Mouse (Mus musculus) retina, postnatal 1 day (tissue): ENCODE results near the gene Gm6525.
A peak's percentile ranks its signal among the peaks of the same experiment; 100 is the strongest.

Experiments
- DNase-seq: peaks from one replicate; pipeline ENCODE4 v3.0.0-alpha.2; 2012

The Gm6525 gene

DNA sequence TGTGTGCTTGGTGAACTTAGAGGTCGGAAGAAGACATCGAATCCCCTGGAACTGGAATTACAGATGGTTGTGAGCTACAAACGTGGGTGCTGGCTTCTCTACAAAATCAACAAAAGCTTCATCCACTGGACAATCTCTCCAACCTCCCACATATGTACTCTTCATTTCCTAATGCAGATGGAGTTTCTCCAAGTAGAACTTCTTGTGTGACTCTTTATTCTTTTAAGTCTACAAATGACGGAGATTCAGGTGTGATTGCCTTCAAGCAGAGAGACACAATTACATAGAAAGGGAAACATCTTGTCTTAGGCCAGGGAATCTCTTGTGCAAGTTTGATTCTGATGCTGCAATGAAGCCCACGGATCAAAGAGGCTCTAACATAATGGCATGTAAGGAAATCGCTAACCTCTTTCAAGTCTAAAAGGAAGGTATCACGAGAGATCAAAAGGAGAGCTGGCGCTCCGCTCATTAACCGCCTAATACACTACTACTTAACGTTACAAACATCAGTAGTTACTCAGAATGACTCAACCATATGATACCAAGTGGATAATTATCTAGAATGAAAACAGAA lies at the start of gene Gm6525:
Gene Gm6525 (plus strand): TSS at position 524 of the 574 bp plus-strand sequence.
- no peak for DNase-seq

DNA sequence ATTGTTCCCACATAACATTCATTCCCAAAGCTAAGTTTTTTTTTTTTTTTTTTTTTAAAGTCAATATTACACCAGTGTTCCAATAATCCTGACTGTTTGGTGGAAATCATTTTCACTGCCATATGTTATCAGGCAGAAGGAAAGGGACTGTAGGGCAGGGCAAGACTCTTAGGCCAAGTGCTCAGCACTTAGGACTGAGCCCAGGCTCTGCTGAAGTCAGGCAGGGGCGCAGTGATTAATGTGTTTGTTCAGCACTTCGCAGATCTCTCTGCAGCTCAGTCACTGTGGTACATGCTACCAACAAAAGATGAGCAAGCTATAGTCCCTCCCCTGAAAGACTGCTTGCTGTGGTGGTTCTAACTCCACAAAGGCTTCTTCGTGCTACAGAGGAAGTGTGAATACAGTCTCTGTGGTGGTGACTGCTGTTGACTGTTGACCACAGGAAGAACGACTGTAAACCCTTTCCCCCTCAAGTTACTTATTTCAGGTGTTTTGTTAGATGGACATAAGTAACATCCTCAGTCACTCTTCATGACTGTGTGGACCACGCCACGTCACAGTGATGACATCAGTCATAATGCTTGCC lies 48.1 kb upstream of the Gm6525 start:
- DNase-seq, result no peak

DNA sequence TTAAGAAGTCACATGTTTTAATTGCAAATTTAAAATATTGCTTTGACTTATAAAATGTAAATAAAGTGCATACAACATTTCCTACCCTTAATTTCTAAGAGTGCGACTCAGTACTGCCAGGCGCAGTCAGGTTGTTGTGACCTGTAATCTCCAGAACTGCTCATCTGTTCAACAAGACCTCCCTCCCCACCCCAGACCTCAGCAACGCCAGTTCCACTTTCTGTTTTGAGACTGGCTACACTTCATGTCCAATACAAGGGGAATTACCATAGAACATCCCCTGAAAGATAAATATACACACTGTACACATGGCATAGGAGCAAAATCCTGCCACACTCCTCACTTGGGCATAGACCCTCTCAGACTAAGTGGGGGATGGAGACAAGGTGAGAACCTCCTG lies 47.2 kb upstream of the Gm6525 start:
- DNase-seq, result no peak

DNA sequence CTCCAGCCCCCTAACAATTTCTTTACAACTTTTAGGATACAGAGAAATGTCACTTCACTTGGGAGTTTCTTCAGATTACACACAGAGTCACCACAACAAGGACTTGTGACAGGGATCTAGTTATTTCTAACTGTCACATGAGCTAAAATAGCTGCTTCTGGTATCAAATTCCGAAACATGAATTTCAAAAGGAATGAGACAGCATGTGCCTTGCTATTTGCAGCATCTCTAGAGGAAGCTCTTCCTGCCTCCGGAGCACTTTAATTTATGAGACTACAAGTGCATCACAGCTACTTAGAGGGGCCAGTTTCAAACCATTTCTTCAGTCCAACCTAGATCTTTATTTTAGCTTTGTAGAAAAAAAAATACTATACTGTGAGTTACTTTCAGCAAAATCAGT lies 46.5 kb upstream of the Gm6525 start:
- no peak for DNase-seq

DNA sequence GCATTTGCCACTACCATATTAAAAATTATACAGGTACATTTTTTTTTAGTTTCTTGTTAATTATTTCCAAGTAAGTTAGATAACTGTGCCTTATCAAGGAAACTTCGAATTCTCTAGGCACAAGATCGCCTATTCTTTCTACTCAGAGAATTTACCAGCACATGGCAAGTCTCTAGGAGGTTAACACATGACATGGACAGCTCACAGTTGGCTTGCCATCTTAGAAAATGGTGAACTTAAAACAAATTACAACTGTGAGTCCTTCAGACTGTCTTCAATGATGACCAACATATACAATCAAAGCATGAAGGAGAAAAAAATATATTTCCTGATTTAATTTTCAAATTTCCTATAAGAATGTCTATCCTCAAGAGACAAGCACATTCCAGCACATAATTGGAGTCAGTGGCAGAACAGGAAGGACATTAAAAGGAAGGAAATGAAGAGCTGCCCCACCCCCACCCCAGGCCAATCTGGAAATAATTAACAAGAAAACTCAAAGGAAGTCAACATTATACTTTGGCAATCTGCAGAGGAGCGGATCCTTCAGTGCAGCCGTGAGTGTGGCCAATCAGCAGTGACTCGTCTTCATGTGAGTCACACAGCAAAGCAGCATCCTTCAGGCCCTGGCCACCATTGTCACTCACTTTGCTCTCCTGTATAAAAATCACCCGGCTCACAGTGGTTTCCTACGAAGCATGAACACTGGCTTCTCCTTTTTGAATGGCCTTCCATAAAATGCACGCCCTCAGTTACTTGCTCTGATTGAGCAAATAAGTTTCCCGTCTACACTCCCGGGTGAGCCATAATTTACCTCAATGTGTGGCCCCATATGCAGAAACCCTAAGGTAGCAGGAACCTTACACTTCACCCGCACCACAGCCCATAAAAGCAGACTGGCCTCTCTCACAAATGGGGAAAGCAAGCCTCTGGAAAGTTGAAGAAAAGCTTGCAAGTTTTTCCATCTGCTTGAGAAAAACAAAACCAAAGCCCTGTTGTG lies 44.7 kb upstream of the Gm6525 start:
- DNase-seq, result no peak

DNA sequence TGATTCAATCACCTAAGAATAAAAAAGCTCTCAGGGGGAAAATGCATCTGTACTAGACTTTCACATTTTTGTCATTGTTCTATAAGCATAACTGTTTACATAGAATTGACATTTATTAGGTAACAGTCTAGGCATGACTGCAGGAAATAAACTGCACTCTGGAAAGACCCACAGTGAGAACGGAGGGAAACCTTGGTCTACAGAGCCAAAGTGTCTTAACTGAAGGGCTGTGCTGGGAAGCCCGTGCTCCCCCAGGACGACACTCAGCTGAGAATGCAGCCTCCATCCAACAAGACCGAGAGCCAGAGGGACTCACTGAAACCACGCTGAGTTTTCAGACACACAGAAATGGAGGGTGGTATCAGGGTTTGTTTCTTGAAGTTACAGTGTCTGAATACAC lies 43.1 kb upstream of the Gm6525 start:
- DNase-seq, result no peak

DNA sequence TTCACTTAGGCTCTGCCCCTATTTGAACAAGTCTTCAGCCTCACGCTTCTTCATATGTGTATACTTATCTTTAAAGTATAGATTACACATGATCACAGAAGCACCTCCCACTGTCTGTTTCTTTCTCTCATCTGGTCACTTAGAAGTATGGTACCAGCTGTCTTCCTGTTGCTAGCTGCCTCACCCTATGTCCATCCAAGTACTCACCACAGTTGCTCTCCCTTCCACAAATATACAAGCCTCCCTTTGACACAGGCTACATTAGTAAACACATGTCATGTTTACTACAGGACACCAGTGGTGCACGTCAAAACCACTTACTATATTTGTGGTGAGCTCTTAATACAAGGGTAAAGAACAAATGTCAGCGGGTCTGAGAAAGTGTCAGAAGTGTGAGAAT lies 42.5 kb upstream of the Gm6525 start:
- DNase-seq, result no peak

DNA sequence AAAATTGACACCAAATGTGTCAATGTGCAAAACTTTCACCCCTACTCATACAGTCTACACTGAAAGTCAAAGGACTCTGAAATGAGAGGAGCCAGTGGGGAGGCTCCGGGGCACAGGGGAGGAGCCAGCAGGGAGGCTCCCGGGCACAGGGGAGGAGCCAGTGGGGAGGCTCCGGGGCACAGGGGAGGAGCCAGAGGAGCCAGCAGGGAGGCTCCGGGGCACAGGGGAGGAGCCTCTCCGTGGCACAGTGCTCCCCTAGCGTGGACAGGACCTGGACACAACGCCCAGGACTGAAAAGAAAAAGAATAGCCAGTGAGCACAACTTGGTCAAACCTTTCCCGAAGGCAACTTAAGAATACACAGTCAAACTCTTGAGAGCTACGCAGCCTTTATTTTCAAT lies 38.5 kb upstream of the Gm6525 start:
- peak; percentile 26 for DNase-seq

DNA sequence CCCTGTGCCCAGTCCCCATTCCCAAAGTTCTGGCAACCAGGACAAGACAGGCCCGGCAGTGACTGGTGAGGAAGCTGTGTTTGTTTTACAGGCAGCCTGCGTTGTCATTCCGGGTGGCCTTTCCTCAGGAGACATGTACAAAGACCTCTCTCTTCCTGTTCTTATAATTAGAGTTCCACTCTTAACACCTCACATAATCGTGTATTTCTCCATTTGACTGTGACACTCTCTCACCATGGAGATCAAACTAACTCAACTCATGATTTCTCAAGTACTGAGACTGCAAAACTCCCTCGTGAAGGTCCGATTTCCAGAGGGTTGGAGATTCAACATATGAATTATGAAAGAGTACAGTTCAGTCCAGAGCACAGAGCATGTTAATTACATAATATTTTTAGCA lies 38.0 kb upstream of the Gm6525 start:
- DNase-seq, result no peak

DNA sequence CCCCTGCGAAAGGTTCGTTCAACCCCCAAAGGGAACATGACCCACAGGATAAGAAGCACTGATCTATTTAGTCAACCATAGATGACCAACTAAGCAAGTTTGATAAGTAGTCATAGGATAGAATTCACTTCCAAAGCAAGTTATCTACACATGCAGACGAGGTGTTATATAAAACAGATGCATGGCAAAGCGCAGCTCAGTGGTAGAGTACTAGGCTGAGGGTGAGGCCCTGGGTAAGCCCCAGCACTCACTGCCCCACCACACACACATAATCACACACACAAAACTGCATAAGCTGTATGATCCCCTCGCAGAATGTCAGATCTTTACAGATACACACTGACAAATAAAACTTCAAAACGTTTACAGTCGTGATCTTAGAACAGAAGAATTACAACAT lies 37.4 kb upstream of the Gm6525 start:
- no peak for DNase-seq

DNA sequence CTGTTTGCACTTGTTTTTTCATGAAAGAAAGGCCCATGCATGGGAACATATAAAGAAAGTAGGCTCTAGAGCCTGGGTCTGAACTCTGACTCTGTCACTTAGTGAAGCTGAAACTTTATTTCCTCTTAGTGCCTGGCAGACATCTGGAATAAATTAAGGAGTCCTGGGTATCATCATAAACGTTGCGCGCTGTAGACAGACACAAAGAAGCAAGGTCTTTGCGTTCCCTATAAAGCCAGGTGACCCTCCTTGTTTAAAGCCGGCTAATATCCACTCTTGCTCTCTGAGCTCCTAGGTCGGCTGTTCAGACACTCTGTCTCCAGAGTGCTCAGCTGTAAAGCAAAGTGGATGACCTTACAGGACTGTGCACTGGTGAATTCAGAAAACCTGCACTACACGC lies 33.0 kb upstream of the Gm6525 start:
- no peak for DNase-seq

DNA sequence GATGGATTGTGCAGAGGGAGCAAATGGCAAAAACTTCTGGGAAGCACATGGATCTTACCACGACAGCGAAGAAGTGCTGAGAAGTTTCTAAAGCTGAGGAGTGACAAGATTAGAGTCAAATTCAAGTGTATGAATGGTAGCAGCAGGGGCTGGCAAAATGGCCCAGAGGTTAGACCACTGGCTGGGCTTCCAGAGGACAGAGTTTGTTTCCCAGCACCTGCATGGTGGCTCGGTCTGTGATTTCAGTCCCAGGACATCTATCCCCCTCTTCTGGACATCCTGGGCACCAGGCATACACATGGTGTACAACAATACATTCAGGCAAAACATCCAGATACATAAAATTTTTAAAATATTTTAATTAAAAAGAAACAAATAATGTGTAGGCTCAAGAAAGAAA lies 24.1 kb upstream of the Gm6525 start:
- no peak for DNase-seq

DNA sequence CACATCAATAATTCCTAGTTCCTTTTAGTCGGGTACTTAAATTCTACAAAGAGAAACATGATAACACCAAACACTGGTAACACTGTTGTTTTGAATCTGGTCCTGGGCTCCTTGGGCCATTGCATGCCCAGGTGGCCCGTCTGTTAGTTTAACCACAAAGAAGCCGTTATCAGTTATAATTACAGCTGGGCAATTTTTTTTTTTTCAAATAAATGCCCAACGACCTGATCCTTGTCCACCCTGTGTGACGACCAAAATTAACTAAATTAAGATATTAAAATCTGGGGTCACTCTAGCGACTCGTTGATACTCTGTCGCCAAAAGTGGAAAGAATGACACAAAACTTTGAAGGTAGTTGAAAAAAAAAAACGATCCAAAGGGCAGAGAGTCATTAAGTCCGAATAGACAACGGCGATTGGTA lies 19.2 kb upstream of the Gm6525 start:
- DNase-seq, result no peak

DNA sequence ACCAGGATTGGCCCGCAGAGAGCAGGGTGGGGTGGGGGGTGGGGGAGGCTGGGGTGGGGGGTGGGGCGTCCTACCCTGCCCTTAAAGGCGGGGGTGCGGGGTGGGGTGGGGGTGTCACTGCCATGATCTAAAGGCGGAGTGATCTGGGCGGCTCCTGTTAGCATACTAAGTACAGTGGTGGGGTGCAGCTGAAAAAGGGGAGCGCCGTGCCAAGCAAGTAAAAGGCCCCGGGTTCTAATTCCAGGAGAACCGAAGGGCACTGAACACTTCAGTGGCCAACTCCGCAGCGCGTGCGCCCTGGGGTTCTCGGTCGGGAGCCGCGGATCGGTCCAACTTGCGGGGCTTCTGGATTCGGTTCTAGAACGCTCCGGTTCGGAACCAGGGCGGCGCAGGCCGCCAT lies 18.8 kb upstream of the Gm6525 start:
- DNase-seq, result no peak

DNA sequence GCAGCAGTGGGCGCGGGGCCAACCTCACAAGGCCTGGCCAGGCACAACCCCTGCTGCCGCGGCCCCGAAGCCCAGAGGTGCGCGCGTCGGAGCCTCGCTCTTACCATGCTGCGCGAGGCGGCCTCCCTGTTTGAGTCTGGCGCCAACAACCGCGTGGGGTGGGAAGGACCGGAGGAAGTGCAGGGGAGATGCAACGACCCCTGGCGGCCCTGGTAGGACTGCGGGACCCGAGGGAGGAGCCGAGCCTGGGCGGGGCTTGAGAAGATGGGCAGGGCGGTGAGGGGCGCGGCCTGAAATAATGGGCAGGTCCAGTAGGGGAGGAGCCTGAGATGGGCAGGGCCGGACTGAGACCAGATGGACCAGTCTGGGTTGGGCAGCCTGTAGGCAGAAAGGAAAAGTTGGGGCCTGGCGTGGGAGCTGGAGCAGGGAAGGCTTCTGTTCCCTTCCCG lies 18.3 kb upstream of the Gm6525 start, which contains the start of gene Mnd1:
Gene Mnd1 (minus strand): TSS at position 229 of the 449 bp plus-strand sequence.
- peak; percentile 98 for DNase-seq

DNA sequence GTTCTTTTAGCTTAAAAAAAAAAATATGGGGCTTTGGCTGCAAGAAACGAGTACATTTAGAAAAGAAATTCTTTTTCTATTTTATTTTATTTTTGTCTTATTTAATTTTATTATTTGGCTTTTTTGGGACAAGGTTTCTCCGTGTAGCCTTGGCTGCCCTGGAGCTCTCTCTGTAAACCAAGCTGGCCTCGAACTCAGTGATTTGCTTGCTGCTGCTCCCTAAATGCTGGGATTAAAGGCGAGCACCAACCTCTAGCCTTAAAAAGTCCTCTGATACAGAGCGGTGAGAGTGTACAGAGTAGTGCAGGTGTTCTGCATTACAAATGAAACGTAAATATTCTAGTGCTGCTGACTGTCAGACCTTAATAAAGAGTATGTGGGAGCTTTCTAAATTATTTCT lies 17.8 kb upstream of the Gm6525 start:
- DNase-seq, result no peak

DNA sequence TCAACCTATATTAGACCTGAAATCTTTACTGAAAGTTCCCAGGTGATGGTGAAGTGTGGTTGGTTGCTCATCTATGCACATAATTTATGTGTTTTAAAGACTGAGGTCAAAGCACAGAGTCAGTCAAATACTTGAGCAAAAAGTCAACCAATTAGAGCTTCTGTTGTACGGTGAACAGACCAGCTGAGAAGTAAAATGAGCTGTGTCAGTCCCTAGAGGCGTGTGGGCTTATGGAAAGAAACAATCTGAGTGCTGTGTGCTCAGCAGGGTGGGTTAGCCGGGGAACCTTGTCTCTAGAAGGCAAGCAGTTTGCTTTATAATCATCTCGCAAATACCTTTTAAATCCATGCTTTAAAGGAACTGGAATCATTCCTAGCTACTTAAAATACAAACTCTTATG lies 16.9 kb upstream of the Gm6525 start:
- DNase-seq, result no peak

DNA sequence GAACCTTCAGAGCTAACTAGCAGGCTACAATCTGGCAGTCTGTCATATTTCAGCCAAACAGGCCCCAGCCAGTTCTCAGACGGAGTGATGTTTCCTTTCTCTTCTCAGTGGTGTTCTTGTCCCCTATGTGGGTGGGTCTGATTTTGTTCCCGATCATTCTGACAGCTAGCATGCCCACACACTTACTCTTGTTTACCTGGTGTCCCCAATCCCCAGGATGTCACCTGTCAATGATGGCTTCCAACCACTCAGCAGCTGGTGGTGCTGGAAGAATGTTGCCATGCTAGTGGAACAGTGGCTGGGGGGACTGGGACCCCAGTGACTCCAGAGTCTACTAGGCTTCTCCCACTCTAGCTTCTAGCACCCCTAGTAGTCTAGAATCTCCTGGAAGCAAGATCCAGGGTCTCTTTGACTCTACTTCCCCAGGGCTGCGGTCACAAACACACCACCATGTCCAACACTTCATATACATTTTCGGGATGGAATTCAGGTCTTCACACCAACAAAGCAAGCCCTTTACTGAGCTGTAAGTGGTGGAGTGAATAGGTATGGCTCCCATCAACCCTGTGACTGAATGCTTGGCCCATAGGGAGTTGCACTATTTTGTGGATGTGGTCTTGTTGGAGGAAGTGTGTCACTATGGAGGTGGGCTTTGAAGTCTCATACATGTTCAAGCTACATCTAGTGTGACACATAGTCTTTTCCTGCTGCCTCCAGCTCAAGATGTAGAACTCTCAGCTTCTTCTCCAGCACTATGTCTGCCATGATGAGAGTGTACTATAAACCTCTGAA lies 16.1 kb upstream of the Gm6525 start:
- DNase-seq, result no peak

DNA sequence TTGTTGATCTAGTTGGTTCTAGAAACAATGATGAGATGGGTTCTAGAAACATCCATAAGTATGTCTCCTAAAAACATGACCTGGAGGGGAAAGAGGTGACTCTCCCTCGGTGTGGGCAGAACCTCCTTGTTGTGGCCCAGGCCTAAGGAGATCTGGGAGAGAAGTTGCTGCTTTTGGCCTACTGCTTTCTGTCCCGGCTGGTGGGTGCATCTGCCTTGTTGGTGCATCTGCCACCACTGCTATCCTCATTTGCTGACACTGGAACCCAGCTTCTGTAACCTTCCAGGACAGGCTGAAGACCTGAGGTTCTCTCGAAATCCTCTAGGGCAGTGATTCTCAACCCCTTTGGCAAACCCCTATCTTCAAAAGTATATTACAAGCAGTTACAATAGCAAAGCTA lies 8.5 kb upstream of the Gm6525 start:
- no peak for DNase-seq

DNA sequence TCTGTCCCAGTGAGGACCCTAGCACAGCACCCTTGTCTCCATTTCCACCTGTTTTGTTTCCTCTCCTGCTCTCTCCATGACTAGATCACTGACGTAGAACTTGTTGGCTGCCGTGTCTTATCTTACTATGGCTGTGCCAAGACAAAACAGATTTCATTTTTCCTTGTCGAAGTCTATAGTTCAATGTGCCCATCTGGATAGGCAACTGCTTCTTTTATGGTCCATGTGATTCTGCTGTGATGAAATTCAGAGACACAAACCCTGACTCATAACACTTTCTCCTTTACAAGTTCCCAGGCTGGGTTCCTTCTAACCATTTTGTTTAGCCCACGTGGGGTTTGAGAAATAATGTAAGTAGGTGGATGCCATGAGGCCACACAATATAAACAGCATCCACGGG lies 7.8 kb upstream of the Gm6525 start:
- DNase-seq, result no peak

DNA sequence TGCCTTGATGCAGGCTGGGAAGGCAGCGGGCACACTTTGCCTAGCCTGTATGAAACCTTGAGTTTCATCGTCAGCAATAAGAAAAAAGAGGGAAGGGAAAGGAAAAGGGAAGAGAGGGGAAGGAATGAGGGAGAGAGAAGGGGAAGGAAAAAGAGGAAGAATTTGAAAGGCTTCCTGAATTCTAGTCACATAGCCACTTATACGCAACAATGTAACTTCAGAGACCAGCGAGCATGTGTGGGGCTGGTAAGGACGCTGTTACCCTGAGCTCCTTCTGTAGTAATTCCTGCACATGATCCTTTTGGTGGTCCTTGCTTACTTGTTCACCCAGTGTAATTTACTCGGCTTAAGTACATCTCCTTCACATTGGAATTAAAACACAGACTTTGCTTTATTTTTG lies 5.0 kb upstream of the Gm6525 start:
- no peak for DNase-seq

DNA sequence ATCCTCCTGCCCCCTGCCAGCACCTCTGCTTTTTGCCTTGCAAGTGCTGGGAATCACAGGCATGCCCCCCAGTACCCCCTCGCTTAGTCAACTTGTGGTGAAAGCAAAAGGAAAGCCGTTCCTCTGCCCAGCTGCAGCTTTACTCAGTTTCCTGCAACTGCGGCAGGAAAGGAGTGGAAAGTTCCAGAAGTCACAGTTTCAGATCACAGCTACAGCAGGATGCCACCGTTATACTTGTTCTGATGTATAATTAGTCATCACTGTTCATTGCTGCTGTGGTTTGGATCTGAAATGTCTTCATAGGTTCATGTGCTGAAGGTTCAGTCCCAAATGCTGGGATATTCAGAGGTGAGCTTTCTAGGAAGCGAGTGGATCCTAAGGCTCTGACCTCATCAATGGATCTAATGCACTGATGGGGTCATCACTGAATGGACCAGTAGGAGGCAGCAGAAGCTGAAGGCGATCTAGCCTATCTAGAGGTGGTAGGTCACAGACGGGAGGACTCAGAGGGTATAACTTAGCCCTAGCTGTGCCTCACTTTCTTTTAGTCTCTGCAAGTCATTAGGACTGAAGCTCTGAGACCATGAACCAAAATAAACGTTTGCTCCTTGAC lies 4.4 kb upstream of the Gm6525 start:
- no peak for DNase-seq

DNA sequence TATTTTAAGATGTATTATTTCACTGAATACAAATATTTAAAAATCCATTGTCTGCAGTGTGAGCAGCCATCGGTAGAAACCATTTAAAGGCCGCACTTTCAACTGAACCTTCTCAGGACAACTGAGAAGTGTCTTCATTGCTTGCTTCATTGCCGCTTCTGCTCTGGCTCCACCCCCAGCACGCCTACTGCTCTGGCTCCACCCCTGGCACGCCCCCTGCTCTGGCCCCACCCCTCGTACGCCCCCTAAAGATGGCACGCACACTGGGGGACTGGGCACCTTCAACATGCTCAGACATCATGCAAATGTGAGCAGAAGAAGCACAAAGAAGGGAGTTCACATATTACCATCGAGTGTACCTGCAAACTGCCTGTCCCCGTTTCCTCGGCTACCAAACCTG lies 1.5 kb upstream of the Gm6525 start:
- DNase-seq, result no peak
